Mouse (Mus musculus) layer of hippocampus, postnatal 36 days (tissue): ENCODE measurements around the gene Atp1b2. TPM values are rescaled to one million over a fixed set of nuclear protein-coding genes. Genes with fewer than 3 reads are reported as not detected.

Experiments used
- DNase-seq, 2 experiments: peaks; one replicate each; pipeline ENCODE4 v3.0.0; 2022
- total RNA-seq, 2 experiments: library from RNA; stranded (reverse); gene quantifications; 2 replicates each; pipeline ENCODE4 v1.2.3; 2021

The Atp1b2 gene
- total RNA-seq, 2 experiments from 2014 or later: 400 to 418 TPM

DNA sequence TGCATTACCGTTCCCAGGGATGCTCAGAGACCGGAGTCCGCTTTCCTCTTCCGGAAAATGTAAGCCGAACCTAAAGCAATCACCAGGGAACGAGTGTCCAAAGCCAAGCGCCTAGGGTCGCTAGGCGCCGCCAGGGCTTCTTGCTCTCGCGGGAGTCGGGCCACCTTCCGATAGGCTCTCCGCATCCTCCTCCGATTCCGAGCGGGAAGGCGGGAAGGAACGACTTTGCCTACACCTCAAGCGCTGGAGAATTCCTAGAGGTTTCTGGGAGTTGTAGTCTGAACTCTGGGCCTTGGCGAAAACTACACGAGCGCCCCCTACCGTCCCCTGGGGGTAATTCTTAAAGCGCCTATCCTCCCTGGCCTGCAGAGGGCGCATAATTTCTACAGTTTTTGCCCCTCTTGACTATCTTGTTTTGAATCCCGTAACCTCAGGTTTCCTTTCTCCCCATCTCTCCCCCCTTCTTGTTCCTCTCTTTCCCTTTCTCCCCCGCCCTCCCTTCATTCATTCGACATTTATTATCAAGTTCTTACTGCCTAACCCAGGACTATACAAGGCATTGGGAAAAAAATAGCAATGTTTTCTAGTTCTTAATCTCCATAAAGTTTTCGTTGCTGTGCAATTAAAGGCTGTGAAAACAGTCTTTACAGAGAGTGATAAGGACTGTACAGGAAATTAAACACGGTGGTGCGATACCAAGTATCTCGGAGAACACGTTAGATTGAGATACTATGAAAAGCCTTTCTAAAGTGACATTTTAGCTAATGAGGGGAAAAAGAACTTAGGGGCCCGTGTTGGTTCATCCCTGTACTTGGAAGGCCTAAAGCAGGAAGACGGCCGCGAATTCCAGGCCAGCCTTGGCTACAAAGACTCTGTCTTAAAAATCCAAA is 26.4 kb downstream of the Atp1b2 start:
- DNase-seq: peak; percentile 97 to 99

- DNase-seq: no peak
Measured at GRCm38 (mm10) chr11:69578301-69578700, 27.4 kb downstream of the Atp1b2 start.

DNA sequence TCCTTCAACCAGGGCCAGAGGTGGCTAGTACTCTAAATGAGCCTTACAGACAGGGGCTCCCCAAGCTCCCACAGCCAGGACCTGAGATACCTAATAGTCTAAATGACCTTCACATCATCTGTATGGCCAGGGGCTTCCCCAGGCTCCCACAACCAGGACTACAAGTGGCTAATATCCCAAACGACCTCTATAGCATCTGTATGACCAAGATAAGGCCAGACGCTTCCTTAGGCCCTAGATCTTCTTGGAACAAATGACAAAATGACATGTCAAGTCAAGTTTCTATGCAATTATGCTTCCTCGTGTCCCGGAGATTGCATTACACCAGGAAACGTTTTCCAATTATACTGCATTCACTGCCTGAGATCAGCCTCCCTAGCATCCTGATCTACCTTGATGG is 29.4 kb downstream of the Atp1b2 start:
- DNase-seq: no peak

DNA sequence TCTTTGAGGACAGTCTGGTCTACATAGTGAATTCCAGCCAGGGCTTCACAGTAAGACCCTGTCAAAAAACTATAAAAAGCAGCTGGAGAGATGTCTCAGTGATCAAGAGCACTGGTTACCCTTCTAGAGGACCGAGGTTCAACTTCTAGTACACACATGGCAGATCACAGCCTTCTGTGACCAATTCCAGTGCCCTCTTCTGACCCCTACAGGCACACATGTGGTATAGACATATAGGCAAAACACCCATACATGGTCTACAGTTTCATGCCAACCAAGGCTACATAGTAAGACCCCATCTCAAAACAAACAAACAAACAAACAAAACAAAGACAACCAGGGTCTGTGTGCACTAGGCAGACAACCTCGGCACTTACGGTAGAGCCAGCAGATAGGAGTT is 30.5 kb downstream of the Atp1b2 start:
- no peak for DNase-seq

- DNase-seq: no peak
Measured at GRCm38 (mm10) chr11:69565131-69565530, 40.6 kb downstream of the Atp1b2 start.

DNA sequence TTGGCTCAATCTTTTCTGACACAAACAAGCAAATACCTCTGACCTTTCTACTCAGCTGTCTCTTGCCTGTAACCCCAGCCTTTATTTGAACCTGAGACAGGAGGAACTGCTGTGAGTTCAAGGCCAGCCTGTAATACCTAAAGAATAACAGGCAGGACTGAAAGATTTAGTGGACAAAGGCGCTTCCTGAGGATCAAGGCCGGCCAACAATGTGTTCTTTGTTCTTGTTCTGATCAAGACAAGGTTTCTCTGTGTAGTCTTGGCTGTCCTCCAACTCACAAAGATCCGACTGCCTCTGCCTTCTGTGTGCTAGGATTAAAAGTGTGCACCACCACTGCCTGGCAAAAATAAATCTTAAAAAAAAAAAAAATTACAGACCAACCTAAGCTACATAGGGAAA is 41.4 kb downstream of the Atp1b2 start:
- DNase-seq: no peak

DNA sequence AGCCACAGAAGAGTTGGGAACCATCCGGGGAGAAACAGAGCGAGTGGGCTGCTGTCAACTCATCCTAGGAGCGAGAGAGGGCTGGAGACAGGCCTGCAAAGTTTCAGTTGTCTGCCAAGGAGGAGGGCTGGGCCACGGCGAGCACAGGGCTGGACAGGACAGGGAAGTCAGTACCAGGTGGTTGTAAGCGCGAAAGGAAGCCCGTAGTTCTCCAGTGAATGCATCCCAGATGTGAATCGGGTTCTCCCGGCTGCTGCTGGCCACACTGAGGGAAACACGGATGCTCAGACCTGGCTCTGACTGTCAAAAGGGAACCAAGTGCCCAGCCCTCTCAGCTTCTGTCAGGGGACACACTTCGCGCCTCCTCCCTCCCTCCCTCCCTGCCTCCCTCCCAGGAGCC is 42.4 kb downstream of the Atp1b2 start:
- DNase-seq: no peak

GRCm38 (mm10) chr11:69560896-69561854 is 44.6 kb downstream of the Atp1b2 start:
- DNase-seq: no peak

DNA sequence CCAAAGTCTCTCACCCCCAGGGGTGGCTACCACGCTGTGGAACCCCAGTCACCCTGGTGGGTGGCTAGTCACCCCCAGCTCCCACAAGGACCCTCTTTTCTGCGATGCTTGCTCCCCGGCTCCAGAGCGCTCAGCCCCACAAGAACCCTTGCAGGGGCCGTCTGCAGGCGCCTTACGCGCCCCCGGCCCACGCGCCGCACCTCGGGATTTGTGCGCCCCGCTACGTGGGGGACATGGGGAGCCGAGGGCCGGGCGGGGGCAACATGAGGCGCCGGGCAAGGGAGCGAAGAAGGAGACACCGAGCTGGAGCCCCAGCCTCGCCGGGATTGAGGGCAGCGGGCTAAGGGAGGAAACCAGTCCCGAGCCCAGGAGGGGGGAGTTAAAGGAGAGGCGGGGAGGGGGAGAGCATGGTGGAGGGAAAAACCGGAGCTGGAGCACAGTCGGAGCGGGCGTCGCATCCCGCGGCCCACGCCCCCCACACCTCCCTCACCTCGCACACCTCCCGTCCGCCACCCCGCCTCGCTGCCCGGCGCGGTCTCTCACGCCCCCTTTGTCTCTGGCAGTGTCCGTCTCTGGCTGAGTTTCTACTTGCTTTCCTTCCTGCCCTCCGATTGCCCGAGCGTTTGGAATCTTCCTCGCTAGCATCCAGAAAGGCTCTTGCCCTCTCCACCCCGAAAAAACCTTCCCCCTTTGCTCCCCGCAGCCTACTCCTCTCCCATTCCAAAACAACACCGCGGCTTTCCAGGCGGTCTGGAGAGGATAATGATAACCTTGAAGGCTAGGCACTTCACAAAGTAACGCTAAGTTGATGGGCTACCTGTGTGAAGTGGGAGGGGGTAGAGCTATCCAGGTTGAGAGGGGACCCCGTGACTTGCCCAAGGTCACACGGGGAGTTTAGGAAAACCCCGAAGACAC is 45.6 kb downstream of the Atp1b2 start, which contains the start of gene Efnb3:
Efnb3 (minus strand) TSS at position 355 of the 915 bp plus-strand sequence.
- DNase-seq: peak; percentile 44 to 56

DNA sequence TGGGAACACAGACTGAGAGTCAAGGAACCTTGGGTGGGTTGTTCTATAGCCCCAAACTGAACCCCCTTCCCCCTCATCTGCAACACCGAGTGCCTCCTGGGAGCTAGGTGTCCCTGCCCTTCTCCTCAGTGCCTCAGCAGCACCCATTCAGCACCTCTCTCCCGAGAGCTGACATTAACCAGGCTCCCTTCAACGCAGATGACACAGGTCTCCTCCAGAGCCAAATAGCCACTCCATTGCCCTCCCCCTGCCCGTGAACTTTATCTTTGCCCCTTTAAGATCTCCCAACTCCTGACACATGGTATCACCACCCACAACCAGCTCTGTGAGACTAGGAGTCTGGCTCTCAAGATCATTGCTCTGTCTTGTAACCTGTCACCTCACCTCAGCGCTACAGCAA is 46.6 kb downstream of the Atp1b2 start:
- DNase-seq: no peak

GRCm38 (mm10) chr11:69558756-69559155 is 47.0 kb downstream of the Atp1b2 start:
- no peak for DNase-seq

DNA sequence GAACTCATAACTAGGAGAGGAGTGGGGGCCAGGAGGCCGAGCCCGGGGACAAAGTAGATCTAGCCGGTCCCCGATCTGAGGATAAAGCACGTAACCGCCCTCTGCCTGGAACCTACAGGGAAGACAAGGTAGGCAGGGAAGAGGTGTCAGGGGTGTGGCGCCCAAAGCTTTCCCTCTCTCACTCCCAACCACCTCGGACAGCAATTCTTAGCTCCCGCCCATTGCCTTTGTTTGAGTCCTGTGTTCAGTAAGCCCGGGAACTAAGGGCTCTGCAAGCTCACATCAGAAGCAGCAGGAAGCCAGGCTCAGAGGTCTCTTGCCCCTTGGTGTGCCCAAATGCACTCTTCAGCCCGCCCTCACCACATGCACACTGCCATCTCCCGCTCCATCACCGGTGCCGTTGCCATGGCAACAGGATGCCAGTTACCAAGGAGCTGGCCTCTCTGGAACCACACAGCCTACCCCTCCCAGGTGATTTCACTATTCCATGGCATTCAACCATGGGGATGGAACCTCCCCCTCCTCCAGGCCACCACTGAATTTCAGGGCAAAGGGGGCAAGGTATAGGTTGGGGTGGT is 48.3 kb downstream of the Atp1b2 start:
- peak; percentile 57 to 58 for DNase-seq

- no peak for DNase-seq
Measured at GRCm38 (mm10) chr11:69554539-69555140, 51.1 kb downstream of the Atp1b2 start.

GRCm38 (mm10) chr11:69553341-69553721 is 52.4 kb downstream of the Atp1b2 start:
- DNase-seq: no peak

DNA sequence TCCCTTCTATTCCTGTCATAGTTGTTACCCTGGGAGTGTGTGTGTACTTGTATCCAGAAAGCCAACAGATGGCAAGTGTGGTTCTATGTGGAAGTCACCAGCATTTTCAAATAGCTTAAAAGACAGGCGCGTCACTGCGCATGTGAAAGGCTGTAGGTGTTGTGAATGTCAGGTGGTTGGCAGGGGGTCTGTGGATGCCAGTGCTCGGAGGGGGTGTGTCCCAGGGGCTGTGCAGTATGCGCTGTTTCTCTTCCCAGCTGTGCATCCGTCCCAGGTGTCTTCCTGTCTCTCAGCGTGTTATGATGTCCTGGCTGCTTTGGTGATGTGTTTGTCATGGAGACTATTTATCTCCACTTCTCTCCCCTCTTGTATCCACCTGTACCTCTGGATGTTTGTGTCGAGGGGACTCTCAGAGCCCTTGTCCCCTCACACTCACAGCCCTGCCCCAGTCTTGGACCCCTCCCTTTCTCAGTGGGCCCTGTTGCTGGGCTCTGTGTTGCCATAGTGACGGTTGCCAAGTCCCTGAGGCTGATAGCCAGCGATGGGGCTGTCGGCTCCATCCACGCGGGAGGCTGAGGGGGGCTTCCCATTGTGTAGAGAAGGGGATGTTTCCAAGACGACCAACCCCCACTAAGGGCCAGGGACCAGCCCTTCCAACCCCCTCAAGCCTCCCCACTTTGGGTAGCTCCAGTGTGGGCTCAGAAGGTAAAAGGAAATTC is 53.0 kb downstream of the Atp1b2 start:
- DNase-seq: peak; percentile 74 to 77

DNA sequence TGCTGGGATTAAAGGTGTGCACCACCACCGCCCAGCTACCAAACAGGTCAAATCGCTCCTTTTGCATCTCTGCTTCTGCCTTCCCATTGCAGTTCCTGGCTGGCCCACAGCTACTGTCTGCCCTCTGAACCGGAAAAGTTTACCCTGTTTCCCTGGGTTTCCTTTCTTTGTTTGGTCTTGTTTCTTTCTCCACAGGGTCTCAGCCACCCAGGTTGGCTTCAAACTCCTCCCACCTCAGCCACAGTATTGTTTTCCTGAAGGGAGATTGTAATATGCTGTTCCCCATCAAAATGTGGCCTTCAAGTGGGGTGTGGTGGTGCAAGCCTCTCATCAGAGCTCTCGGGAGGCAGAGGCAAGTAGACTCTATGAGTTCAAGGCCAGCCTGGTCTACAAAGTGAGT is 54.4 kb downstream of the Atp1b2 start:
- DNase-seq: no peak
